Mouse (Mus musculus) embryonic facial prominence, embryonic 10.5 days (tissue): ENCODE results near the gene Rgs12. TPM values are rescaled to one million over a fixed set of nuclear protein-coding genes. Genes with fewer than 3 reads are reported as not detected.
A peak's percentile ranks its signal among the peaks of the same experiment; 100 is the strongest.

Source experiments
- DNase-seq: peaks from one replicate; pipeline ENCODE4 v3.0.0-alpha.2; 2017; ENCODE audit warnings: low spot score
- H3K27ac ChIP-seq: fragments of 300-500 bp; sonication (generic); replicated peaks from 2 replicates; pipeline ENCODE4 v1.5.1; 2016; ENCODE audit warnings: mild to moderate bottlenecking
- H3K27me3 ChIP-seq: fragments of 300-500 bp; sonication (generic); replicated peaks from 2 replicates; pipeline ENCODE4 v1.6.1; 2016; ENCODE audit warnings: low read depth, mild to moderate bottlenecking; ENCODE audit not compliant: poor library complexity, severe bottlenecking
- H3K36me3 ChIP-seq: fragments of 300-500 bp; sonication (generic); replicated peaks from 2 replicates; pipeline ENCODE4 v1.6.1; 2016; ENCODE audit warnings: mild to moderate bottlenecking, moderate library complexity
- H3K4me1 ChIP-seq: fragments of 300-500 bp; sonication (generic); 2 replicates; pipeline ENCODE4 v1.6.1; 2016
- H3K4me3 ChIP-seq: fragments of 300-500 bp; sonication (generic); 2 replicates; pipeline ENCODE4 v1.5.1; 2016; ENCODE audit warnings: mild to moderate bottlenecking, moderate library complexity
- H3K9me3 ChIP-seq: fragments of 300-500 bp; sonication (generic); 2 replicates; pipeline ENCODE4 v1.6.1; 2016; ENCODE audit warnings: mild to moderate bottlenecking
- WGBS: fragments of 180-500 bp; shearing (Covaris S2); methylation state at CpG from one replicate; pipeline ENCODE4 v1.1.7; 2016; 5-methylcytosine and 5-hydroxymethylcytosine counted together
- polyA plus RNA-seq: library from polyadenylated mRNA; unstranded; fragments of >200 nt; fragmentation: Nextera tagmentation; extraction: Ambion mirVana; gene quantifications from 2 replicates; pipeline ENCODE4 v1.2.1, GENCODE M21; 2016

The Rgs12 gene
- 52.7 and 54.5 TPM in 2 replicates for polyA plus RNA-seq

DNA sequence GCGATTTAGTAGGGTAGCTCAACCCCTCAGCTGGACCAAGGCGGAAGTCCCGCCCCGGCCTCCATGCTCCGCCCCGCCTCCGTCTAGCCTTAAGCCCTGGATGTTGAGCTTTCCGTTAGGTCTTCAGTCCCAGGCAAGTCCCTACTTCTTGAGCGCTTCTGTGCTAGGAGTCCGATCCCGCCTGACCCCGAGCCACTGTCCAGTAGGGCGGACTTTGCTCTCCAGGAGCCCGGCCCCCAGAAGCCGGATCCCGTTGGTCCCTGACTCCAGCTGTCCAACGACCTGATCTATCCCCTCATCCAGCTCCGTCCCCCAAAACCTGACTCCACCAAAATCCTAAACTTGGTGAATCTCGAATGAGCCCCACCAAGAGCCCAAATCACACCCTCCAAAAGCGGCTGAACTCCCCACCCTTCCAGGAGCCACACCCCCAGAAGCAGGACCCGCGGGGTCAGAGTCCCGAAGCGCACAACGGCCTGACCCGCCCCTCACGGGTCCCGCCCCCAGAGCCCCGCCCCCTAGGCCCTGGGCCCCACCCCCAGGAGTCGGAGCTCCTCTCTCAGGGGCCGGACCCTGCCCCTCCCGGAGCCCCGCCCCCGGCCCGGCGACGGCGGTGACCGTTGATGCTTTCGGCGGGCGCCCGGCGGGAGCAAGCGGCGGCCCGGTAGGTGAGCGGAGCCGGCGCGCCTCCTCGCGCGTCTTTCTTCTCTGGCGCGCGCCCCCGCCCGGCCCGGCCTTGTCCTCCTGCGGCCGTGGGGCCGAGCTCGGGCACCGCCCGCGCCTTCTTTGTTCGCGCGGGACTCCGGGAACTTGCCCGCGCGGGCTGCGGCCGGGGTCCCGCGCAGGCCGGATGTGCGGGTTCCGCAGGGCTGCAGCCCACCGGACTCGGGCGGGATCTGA, at the start of gene Rgs12:
TSS of gene Rgs12 (plus strand) at position 585 of the 900 bp plus-strand sequence.
- under 1% methylated on average over 84 of the region's 84 CpGs for WGBS
- H3K27ac ChIP-seq, result peak within 1 kb of the TSS; percentile 97
- peak; percentile 96 for DNase-seq
- H3K9me3 ChIP-seq, result peaks cover 6% of the 10 kb centered on the region; the same call in 1 of the 2 replicates
- H3K36me3 ChIP-seq, result peaks cover 35% of the 10 kb centered on the region
- H3K4me1 ChIP-seq, result peaks cover 30% of the 10 kb centered on the region
- peak within 1 kb of the TSS; percentile 81 for H3K4me3 ChIP-seq
- peaks cover 9% of the 10 kb centered on the region; the same call in 1 of the 2 replicates for H3K27me3 ChIP-seq

DNA sequence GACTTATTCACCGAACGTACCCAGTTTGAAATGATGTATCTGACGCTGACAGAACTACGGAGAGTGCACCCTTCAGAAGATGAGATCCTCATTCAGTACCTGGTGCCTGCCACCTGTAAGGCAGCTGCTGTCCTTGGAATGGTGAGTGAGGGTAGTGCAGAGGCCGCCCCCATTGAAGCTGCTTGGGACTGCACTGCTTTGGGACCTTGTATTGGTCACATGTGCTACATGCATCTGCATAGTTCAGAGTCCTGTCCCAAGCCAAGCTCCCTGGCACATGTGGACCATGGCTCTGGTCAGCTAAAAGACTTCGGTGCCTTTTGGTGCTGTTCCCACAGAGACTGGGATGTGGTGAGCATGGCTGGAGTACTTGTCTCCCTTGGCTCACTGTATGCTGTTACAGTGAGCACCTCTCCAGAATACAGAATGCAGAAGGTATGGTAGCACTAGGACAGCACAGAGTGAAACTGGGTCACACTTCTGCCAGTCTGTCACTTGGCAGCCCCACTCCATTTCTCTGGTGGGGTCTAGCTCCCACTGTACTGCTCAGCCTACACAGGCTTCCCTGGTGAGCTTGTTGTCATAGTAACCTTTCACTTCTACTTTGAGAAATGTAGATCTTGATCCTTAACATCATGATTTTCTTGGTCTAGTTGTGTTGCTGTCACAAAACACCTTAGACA, 49.3 kb upstream of the Rgs12 start:
- no peaks in the 10 kb centered on the region for H3K9me3 ChIP-seq
- H3K4me3 ChIP-seq, result no peak overlapping the region
- H3K36me3 ChIP-seq, result peaks cover 98% of the 10 kb centered on the region

DNA sequence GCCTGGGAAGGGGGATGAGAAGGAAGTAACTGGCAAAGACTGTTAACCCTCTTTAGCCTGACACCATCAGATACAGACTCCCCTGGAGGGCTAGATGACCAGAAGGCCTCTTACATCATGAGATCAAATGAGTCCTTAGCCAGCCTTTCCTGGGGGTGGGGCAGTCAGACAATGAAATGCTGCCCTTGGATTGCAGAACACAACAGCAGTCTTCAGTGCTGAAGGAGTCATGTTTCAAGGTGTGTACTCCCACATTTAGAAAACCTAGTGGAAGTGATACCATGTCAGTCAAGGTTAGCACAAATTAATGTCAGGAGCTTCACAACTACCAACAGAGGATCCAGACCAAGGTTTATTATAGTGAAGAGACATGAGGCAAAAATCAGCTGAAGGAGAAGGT, 46.9 kb upstream of the Rgs12 start:
- Histone ChIP-seq H3K27ac (no peak overlapping the region), H3K9me3 (no peaks in the 10 kb centered on the region), H3K4me3 (no peak overlapping the region), H3K4me1 (no peaks in the 10 kb centered on the region), H3K36me3 (peaks cover 98% of the 10 kb centered on the region), H3K27me3 (no peaks in the 10 kb centered on the region)
- DNase-seq, result no peak

More for the DNA sequence above, 49.3 kb upstream of the Rgs12 start:
- 95% methylated on average over 6 of the region's 6 CpGs for WGBS
- H3K27ac ChIP-seq, result no peak overlapping the region
- DNase-seq, result no peak
- H3K27me3 ChIP-seq, result no peaks in the 10 kb centered on the region
- no peaks in the 10 kb centered on the region for H3K4me1 ChIP-seq

DNA sequence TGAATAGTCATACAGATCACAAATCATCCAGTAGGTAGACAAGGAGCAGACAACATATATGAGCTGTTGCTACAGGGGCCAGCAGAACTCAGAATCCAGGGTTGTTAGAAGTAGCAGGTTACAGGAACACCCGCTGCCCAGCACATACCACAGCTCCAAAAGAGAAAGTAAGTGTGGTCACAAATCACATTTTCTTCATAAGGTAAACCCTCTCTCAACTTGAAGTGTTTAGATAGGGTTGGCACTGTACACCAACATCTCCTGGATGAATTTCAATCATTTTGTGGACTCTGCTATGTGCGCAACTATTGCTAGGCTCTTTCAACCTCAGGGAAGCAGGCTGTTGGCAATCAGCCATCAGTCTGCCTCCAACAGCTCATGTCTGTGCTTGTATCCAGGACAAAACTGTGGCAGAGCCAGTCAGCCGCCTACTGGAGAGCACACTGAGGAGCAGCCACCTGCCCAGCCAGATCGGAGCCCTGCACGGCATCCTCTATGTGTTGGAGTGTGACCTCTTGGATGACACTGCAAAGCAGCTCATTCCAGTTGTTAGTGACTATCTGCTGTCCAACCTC, 46.3 kb upstream of the Rgs12 start:
- Histone ChIP-seq H3K9me3 (no peaks in the 10 kb centered on the region), H3K27me3 (no peaks in the 10 kb centered on the region), H3K36me3 (peaks cover 98% of the 10 kb centered on the region), H3K27ac (no peak overlapping the region), H3K4me1 (no peaks in the 10 kb centered on the region), H3K4me3 (no peak overlapping the region)
- WGBS, result 94% methylated on average over 5 of the region's 5 CpGs
- no peak for DNase-seq

DNA sequence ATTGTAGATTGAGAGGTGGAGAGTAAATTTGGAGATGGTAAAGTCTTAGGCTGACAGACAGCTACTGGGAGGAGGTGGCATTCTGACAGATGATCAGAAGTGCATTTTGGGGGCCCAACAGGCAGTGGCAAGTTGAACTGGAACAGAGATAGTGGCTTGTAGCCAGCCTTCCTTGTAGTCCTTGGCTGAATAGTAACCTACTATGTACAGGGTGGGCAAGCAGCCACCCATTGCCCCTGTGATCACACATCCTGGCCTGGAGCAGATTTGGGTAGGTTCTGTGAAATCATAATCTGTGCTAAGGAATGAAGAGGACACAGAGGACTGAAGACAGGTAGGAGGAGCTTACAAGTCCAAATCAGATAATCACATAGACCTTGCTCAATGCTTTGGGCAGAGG, 44.8 kb upstream of the Rgs12 start:
- peaks cover 98% of the 10 kb centered on the region for H3K36me3 ChIP-seq

DNA sequence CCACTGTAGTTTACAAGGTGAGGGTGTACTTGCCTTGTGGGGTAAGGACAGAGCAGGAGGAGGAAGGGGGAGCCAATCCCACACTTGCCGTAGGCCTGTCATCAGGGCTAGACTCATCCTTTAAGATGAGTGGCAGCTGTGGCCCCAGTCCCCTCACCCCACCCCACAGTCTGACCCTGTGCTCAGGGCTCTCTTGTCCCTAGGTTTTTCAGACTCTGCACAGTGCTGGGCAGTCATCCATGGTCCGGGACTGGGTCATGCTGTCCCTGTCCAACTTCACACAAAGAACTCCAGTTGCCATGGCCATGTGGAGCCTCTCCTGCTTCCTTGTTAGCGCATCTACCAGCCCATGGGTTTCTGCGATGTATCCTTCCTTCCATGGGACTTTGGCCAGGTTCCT, 42.0 kb upstream of the Rgs12 start:
- peaks cover 93% of the 10 kb centered on the region for H3K36me3 ChIP-seq
- 92% methylated on average over 4 of the region's 4 CpGs for WGBS
- no peaks in the 10 kb centered on the region for H3K27me3 ChIP-seq

More for the DNA sequence above, 44.8 kb upstream of the Rgs12 start:
- H3K27me3 ChIP-seq, result no peaks in the 10 kb centered on the region
- no peak for DNase-seq
- H3K27ac ChIP-seq, result no peak overlapping the region
- H3K4me3 ChIP-seq, result no peak overlapping the region
- no peaks in the 10 kb centered on the region for H3K9me3 ChIP-seq
- no peaks in the 10 kb centered on the region for H3K4me1 ChIP-seq

DNA sequence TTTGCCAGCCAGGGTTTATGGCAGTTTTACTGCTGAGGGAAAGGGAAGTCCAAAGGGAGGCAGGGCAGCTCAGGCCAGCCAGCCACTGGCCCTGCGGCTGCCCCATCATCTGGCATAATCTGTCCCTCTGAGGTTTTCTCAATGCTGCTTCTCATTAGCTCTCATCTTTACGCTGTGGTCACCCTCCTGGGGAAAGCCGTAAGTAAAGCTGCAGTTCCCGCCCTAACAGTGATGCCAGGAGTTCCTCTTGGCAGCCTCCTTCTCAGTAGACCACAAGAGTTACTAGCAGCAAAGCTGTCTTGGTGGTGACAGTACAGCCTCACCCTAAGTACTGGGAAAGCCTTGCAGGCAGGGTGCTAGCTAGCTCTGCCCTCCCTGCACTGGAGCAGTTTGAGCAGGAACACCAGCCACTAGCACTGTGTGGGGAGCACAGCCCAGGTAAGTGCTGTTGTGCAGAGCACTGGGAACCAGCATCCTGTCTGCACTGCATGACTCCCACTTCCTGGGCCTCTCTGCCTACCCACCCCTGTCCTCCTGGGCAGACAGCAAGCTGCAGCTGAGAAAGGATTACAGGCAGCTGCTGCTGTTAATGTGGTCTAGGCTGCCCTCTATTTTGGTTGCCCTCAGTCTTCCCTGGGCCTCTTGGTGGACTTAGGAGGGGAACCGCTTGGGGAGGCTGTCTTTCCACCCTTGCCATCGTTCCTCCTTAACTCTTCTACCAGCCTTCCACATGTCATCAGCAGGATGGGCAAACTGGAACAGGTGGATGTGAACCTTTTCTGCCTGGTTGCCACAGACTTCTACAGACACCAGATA, 41.1 kb upstream of the Rgs12 start, which contains the start of gene Msantd1:
TSS of gene Msantd1 (plus strand) at position 103 of the 816 bp plus-strand sequence.
- H3K27ac ChIP-seq, result no peak within 1 kb of the TSS
- WGBS, result 86% methylated on average over 6 of the region's 6 CpGs
- no peak within 1 kb of the TSS for H3K4me3 ChIP-seq
- H3K4me1 ChIP-seq, result no peaks in the 10 kb centered on the region
- peaks cover 84% of the 10 kb centered on the region for H3K36me3 ChIP-seq
- no peaks in the 10 kb centered on the region for H3K27me3 ChIP-seq
- no peak for DNase-seq
- H3K9me3 ChIP-seq, result no peaks in the 10 kb centered on the region

More for the DNA sequence above, 42.0 kb upstream of the Rgs12 start:
- Histone ChIP-seq H3K9me3 (no peaks in the 10 kb centered on the region), H3K4me1 (no peaks in the 10 kb centered on the region), H3K27ac (no peak overlapping the region), H3K4me3 (no peak overlapping the region)
- DNase-seq, result no peak

DNA sequence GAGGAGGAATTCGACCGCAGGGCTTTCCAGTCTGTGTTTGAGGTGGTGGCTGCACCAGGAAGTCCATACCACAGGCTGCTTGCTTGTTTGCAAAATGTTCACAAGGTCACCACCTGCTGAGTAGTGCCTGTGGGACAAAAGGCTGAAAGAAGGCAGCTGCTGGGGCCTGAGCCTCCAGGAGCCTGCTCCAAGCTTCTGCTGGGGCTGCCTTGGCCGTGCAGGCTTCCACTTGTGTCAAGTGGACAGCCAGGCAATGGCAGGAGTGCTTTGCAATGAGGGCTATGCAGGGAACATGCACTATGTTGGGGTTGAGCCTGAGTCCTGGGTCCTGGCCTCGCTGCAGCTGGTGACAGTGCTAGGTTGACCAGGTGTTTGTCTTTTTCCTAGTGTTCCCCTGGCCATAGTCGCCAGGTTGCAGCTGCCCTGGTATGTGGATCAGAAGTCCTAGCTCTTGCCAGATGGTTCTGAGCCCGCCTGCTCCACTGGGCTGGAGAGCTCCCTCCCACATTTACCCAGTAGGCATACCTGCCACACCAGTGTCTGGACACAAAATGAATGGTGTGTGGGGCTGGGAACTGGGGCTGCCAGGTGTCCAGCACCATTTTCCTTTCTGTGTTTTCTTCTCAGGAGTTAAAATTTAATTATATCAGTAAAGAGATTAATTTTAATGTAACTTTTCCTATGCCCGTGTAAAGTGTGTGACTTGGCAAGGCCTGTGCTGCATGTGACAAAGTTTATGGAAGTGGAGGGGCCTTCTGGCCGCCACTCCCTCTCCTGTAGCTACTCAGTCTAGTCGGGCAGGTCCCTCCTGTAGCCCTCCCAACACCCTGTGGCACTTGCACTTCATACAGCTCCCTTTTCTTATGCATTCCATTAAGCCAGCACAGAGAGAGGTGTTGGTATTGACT, 40.3 kb upstream of the Rgs12 start:
- Histone ChIP-seq H3K4me3 (no peak overlapping the region), H3K27ac (no peak overlapping the region), H3K9me3 (no peaks in the 10 kb centered on the region), H3K4me1 (no peaks in the 10 kb centered on the region), H3K36me3 (peaks cover 77% of the 10 kb centered on the region), H3K27me3 (no peaks in the 10 kb centered on the region)
- 84% methylated on average over 9 of the region's 9 CpGs for WGBS
- no peak for DNase-seq

DNA sequence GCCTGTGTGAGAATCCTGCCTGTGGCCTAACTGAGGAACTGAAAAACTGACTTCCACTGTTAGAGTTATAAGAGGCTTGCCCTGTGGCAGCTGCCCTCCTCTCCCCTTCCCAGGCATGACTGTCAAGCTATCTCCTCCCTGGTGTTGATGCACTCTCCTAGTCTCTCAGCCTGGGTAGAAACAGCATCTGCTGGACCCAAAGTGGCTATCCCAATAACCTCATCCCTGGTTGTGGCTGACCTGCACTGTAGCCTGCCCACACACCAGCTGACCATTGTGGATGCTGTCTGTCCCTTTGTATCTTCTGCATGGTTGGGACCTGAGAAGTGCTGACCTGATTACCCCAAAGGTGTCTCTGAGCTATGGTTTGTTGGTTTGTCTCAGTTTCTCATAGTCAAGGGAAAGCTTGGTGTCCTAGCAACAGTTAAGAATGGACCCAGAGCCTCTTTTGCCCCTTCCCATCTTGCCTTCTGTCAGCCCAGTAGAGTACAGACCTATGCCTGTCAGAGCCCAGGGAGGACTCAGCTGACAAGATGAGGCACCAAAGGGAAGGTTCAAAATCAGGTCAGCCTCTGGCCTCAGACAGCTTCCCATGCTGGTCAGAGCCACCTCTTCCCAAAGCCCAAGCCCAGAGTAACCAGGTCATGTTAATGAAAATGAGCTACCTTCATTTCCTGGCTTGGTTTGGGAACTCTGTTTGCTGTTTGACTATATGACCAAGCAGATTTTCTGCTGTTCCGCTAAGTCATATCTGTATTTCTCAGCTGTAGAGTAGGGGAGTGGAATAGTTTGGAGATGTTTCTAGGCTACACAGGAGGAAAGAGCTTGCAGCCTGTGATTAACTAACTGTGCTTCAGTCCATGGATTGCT, 39.4 kb upstream of the Rgs12 start:
- Histone ChIP-seq H3K4me3 (no peak overlapping the region), H3K4me1 (no peaks in the 10 kb centered on the region), H3K27me3 (no peaks in the 10 kb centered on the region), H3K36me3 (peaks cover 69% of the 10 kb centered on the region), H3K9me3 (no peaks in the 10 kb centered on the region), H3K27ac (no peak overlapping the region)
- no peak for DNase-seq
- 96% methylated on average over 1 of the region's 1 CpGs for WGBS

DNA sequence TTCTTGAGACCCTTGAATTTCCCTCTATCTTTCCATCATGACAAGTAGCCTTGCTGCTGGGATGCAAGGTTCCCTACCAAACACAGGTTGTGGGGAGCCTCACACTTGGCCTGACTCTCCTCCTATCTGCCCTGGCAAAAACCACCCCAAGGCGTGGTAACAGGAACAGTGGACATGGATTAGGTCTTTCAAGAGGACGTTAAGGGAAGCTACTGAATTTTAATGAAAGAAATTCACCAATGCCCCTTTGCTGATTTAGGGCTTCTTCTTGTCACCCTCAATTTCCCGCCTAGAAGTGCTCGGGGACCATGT, 38.8 kb upstream of the Rgs12 start:
- no peak overlapping the region for H3K4me3 ChIP-seq
- peaks cover 63% of the 10 kb centered on the region for H3K36me3 ChIP-seq
- H3K4me1 ChIP-seq, result no peaks in the 10 kb centered on the region
- no peaks in the 10 kb centered on the region for H3K9me3 ChIP-seq
- H3K27ac ChIP-seq, result no peak overlapping the region
- H3K27me3 ChIP-seq, result no peaks in the 10 kb centered on the region
- no peak for DNase-seq
- WGBS, result 86% methylated on average over 4 of the region's 4 CpGs

DNA sequence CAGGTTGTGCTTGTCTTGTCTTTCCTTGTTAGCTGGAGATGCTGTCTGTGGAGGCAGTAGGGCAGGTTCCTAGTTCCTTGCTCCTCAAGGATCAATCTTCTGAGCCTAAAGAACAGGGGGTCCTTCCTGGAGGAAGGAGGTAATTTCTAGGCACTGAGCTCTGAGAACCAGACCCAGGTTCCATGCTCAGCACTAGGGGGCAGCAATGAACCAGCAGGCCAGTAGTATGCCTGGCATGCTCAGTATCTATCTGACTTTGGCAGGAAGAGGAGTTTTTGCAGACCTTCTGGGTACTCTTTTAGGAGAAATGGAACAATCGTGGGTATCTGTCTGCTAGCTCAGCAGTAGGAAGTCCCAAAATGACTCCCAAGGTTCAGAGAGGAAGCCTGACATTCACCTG, 33.4 kb upstream of the Rgs12 start:
- peaks cover 10% of the 10 kb centered on the region; the same call in 1 of the 2 replicates for H3K36me3 ChIP-seq
- H3K4me3 ChIP-seq, result no peak overlapping the region
- H3K27me3 ChIP-seq, result no peaks in the 10 kb centered on the region
- no peaks in the 10 kb centered on the region for H3K9me3 ChIP-seq
- 20% methylated on average over 1 of the region's 1 CpGs for WGBS
- peaks cover 20% of the 10 kb centered on the region for H3K4me1 ChIP-seq
- H3K27ac ChIP-seq, result no peak overlapping the region
- DNase-seq, result peak; percentile 65
